In the genomic region with DNA sequence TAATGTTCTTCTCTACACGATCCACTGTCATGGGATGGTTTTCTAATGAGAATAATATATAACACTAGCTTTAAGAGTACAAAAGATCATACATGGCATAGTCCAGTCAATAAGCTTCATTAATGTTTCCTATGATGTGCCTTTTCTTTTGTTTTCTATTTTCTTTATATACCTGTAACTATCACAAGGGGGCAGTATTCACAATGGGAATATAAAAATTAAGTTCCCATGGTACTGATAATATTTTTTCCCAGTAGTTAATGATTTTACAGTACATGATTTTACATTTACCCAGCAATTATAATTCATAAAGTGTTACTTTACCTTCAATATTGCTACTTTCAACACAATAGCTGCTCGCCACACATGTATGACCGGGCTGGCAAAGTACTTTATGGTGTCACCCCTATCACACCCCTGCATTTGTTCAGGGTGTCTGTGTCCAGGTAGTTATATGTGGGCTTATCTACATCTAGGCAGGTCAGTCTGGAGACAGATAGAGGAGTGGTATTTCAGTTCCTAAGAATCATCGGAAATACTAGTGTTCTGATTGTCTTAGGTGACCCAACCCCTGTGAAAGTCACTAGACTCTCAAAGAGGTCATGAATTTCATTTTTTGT, we compare ENCODE assay signal across 9 mouse cellular contexts.
DNase-seq lines count a peak whose midpoint lies in the region; ATAC-seq and TF ChIP-seq lines count a peak whose summit lies in the region.
"Had no signal": no experiment of that assay in that cellular context is flagged by ENCODE, and none has a peak within 500 bp of the region (broad histone marks: within the 10 kb centered on the region; RNA-seq: fewer than 3 reads in every experiment).

No protein-coding gene starts in this region.

- H3K9ac ChIP-seq in intestine, postnatal 0 days (ENCODE audit: low read depth, low read length), result no peak overlapping the region
- H3K9ac ChIP-seq in intestine, embryonic 15.5 days, result no peak overlapping the region

- H3K36me3 ChIP-seq in intestine, postnatal 0 days (ENCODE audit: control insufficient read depth, insufficient read depth), result no peaks in the 10 kb centered on the region
- H3K36me3 ChIP-seq in intestine, embryonic 15.5 days, result no peaks in the 10 kb centered on the region

- TF ChIP-seq CTCF in intestine, postnatal 0 days (IDR thresholded peaks at IDR 0.05; ENCODE audit: low read depth), result peak; percentile 62

- H3K4me2 ChIP-seq in intestine, postnatal 0 days (replicated peaks; ENCODE audit: low read depth), result no peak overlapping the region
- no peak overlapping the region for H3K4me2 ChIP-seq in intestine, embryonic 15.5 days (replicated peaks)

- peak; percentile 50 for DNase-seq in 416B (ENCODE audit: low read depth)
- DNase-seq in CD4-positive, CD25-positive, alpha-beta regulatory T cell, adult 2 months (ENCODE audit: low read depth, low spot score), result peak; percentile 10
- no peak for DNase-seq in urinary bladder, postnatal 14 days (ENCODE audit: low spot score)
- DNase-seq in Muller cell, postnatal 12 days (ENCODE audit: inconsistent ontology term), result no peak
- DNase-seq: cerebellum, postnatal 14 days; right cerebral cortex, adult 18-20 months had no signal

- no peaks in the 10 kb centered on the region for H3K27me3 ChIP-seq in intestine, postnatal 0 days (replicated peaks; ENCODE audit: control insufficient read depth, insufficient read depth, low read length)
- no peaks in the 10 kb centered on the region for H3K27me3 ChIP-seq in intestine, embryonic 15.5 days (replicated peaks)

- H3K27ac ChIP-seq in intestine, postnatal 0 days (ENCODE audit: low read depth, low read length), result no peak overlapping the region
- H3K27ac ChIP-seq in intestine, embryonic 15.5 days, result no peak overlapping the region

- H3K4me1 ChIP-seq in intestine, postnatal 0 days (replicated peaks; ENCODE audit: control insufficient read depth, insufficient read depth, low read length), result no peaks in the 10 kb centered on the region
- H3K4me1 ChIP-seq in intestine, embryonic 15.5 days (replicated peaks), result no peaks in the 10 kb centered on the region

- 0 out of 2 replicates have a peak, but pooled peaks have one; percentile 36 for ATAC-seq in intestine, postnatal 0 days
- no peak; the same call in 1 of the 2 replicates for ATAC-seq in intestine, embryonic 15.5 days
- peak; percentile 37; the same call in 1 of the 2 replicates for ATAC-seq in granulocyte monocyte progenitor cell, adult 5-6 weeks (replicated peaks; ENCODE audit: poor library complexity, severe bottlenecking)

- no peaks in the 10 kb centered on the region for H3K9me3 ChIP-seq in intestine, postnatal 0 days (ENCODE audit: control insufficient read depth)
- no peaks in the 10 kb centered on the region for H3K9me3 ChIP-seq in intestine, embryonic 15.5 days

- H3K4me3 ChIP-seq in intestine, postnatal 0 days (ENCODE audit: low read depth, low read length), result no peak overlapping the region
- H3K4me3 ChIP-seq in intestine, embryonic 15.5 days (replicated peaks), result no peak overlapping the region

- WGBS in intestine, postnatal 0 days, result 62% methylated on average over 4 of the region's 4 CpGs
- 86% methylated on average over 4 of the region's 4 CpGs for WGBS in intestine, embryonic 15.5 days

Comparison
In these comparisons a context has a peak if more than half of its experiments do, and no peak if none do; other contexts are left out.
1. DNase-seq: peak in 416B (single experiment) and CD4-positive, CD25-positive, alpha-beta regulatory T cell, adult 2 months (single experiment); none in urinary bladder, postnatal 14 days (single experiment) and Muller cell, postnatal 12 days (single experiment).